Mouse (Mus musculus) spleen, postnatal 10 days (tissue): Measurements from ENCODE around the gene Spaca1.
"Not testable (repeated sequence)": the region's sequence is repeated elsewhere in the genome, so short reads cannot be mapped to it uniquely, and the experiment has no call there.

Experiments
- DNase-seq, 2 experiments: peaks; one replicate each; pipeline ENCODE4 v3.0.0; 2021 to 2022; ENCODE audit warnings: low spot score in 2 of 2

Gene Spaca1

DNA sequence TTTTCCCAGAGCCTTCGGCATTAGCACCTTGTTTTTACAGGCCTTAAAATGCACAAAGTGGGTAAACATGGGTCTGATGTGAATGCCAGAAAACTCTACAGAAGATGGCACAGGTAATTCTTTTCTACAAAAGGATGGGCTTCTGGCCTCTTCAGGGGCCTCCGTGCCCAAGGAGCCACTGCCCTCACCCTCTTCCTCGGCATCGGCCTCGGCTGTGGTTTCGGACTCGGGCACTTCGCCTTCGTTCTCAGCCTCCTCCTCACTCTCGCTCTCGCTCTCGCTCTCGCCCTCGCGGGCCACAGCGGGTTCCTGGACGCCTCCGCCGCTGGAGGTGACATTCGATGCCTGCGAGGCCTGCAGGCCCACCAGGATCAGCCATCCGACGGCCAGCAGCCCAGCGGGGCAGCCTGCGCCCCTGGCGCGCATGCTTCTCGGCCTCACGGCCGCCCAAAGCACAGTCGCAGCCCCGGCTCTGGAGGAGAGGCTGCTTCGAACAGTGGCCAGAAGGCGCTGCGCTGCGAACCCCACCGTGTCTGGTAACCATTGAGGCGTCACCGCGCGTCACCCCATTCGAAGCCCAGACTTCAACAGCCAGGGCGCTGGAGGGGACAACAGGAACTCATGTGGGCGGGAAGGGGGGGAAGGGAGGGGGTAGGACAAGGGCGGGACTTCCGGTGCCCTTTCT lies at the start of gene Spaca1:
Gene Spaca1 (minus strand): TSS at position 621 of the 685 bp plus-strand sequence.
- peak in 1 of 2 experiments; percentile 13 for DNase-seq

DNA sequence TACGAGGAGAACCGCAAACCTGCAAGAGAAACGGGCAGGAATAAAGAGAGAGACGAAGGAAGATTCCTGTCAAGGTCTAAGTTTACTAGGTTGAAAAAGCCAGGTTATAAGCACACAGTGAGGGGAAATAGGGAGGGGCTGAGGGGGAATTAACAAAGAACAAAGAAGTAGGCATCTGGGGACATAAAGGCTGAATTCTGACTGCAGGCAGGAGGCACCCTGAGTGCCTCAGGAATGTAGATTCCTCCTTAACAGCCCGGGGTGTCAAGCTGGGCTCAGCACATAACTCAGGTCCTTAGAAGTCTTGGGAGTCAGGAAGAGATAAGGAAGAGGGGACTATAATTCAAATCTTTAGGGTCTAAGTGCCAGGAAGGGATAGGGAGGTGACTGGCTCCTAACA lies 37.3 kb upstream of the Spaca1 start:
- not testable (repeated sequence) for DNase-seq

DNA sequence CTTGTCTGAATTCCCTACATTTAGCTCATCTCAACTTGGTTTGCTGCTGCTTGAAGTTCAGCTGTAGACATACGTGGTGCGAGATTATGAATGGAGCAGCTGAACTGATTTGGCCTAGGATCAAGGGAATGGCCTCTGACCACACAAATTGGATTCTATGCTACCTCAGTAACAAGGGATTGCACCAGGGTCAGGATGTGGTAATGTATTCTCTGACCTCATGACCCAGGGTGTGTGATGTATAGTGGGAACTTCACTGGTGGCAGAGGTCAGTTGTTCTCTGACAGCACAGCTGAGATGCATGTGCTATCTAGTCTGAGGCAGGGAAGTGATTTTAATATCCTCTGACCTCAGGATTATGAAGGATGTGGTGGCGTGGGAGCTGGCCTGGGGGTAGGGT lies 31.1 kb upstream of the Spaca1 start:
- no peak for DNase-seq

DNA sequence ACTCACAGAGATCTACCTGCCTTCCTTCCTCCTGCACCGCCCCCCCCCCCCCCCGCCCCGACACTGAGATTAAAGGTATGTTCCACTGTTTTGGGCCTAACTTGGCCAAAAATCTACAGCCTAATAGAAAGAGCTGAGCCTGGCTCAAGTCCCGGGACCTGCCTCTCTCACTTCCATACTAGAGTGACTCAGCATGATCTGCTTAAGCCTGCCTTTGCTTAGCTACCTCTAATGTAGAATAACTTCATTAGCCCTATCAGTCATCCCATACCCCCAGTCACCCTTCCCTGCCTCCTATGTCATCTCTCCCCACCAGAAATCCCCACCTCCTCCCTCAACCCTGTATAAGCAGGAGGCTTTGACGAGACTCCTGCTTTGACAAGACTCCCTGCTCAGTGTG lies 19.0 kb upstream of the Spaca1 start:
- DNase-seq, result no peak

DNA sequence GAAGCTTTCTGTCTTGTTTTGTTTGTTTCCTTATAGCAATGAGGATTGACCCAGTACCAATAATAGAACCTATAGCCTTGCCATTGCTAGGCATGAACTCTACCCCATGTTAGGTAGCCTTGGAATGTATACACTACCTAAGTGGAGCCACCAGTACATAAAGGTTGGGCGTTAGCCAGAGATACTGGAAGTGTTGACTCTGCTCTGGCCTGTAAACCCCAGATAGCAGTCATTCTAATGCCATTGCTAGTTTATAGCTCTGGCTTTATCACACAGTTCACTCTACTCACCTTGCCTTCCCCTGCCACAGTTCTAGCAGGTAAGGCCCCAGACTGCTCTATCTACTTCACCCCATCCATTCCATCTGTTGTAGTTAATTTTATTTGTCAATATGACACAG lies 8.3 kb upstream of the Spaca1 start:
- no peak for DNase-seq

DNA sequence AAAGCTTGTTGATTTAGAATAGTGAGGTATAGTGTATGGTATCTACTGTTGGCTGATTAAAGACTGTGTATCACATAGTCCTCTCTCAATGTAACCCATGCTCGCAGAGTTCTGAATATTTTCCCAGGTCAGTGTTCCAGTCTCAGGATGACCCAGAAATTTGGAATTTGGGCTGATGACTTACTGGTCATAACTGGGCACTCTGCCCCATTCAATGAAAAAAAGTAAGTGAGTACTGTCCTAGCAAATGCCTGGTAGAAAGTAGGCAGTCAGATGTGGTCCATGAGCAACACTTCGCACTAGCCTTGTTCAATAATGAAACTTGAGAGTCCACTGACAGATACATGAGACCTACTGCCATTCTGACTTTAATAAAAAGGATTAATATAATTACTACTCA lies 23.2 kb downstream of the Spaca1 start:
- DNase-seq, result no peak

DNA sequence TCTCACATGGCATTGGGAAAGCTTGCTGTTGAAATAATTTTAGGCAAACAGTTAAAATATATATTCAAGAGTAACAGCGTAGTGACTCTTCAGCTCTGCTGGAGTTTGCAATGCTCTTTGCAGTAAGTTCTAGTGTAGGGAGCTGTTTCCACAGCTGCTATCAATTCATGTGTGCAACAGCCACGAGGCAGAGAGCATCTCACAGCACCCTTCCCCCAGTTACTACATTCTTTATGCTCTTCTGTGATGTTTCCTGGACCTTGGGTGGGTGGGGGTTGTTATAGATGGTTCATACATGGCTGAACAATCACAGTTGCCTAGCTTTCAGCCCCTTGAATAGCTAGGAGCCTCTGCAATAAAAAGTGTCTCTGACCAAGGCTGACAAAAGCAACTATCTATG lies 28.5 kb downstream of the Spaca1 start:
- no peak for DNase-seq

DNA sequence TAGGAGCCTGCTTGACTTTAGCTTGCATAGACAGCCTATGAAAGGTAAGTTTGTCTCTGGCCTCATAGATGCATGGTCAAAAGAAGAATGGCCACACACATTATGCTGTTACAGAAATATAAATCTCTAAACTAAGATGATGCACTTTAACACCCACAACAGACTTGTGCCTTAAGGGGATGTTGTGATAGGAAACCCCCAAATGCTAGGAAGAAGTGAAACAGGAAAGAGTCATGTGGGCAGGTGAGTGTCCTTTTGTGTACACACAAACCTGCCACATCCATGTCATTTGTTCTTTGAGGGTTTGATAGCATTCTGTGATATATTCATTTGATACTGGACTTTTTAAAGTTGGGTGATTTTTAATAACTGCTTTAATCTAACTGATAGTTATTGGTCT lies 53.6 kb downstream of the Spaca1 start:
- DNase-seq, result no peak

DNA sequence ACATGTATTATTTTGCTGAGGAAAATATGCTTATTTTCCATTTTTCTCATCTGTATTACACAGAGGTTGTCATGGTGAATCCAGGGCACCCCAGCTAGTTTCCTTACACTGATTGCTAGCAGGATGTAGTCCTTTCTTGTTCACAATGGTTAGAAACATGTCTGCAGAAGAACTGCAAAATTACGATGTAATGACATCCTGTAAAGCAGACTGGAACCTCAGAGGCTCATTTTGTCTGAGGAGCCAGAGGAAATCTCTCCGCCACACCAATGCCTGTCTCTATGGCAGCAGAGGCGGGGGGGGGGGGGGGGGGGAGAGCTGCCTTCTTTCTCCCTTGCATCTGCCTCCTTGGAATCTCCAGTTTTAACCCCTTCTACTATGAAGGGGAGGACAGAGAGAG lies 57.3 kb downstream of the Spaca1 start:
- DNase-seq, result no peak

DNA sequence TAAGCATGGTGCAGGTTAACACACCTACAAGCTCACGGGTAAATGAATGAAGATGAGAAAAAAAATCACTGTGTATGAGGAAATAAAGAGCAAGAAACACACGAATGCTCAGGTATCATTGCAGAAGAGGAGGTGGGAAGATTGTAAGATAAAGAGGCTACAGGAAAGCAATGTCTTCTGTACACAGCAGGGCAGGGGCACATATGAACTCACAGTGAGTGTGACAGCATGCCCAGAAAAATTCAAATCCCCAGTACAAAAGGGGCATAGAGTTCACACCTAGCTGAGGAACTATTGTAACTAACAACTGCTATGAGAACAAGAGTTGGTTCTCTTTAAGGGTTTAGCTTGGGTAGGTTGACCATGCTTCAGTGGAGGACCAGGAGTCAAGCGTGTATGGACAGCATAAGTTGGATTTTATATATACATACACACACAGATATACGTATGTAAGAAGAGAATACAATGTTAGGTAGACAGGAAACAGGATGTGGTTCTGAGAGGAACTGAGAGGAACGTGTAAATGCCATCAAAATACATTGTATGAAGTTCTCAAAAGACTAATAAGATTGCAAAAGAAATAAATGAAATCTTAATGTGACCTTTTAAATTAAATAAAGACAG lies 61.4 kb downstream of the Spaca1 start:
- no peak for DNase-seq
